Mouse (Mus musculus): ENCODE measurements at regions not wholly inside any gene's neighbourhood (a gene's known extent, or its start where the extent isn't known, plus 50 kb on each side); places are given as distances from the start of the nearest gene placed in this dataset.

- DNase-seq: no peak
Measured at GRCm38 (mm10) chr14:86443921-86444835, 696.9 kb downstream of the Diaph3 start.

- DNase-seq: no peak
Measured at GRCm38 (mm10) chr14:86441895-86442679, 698.9 kb downstream of the Diaph3 start.

GRCm38 (mm10) chr14:86437383-86437782 lies 703.7 kb downstream of the Diaph3 start:
- no peak for DNase-seq

- no peak for DNase-seq
Measured at GRCm38 (mm10) chr14:86435345-86435744, 705.7 kb downstream of the Diaph3 start.

GRCm38 (mm10) chr14:86431215-86431816 lies 709.7 kb downstream of the Diaph3 start:
- no peak for DNase-seq

- no peak for DNase-seq
Measured at GRCm38 (mm10) chr14:86421881-86422280, 719.2 kb downstream of the Diaph3 start.

GRCm38 (mm10) chr14:86419959-86420598 lies 721.0 kb downstream of the Diaph3 start:
- no peak for DNase-seq

GRCm38 (mm10) chr14:86396876-86397275 lies 744.2 kb downstream of the Diaph3 start:
- no peak for DNase-seq

GRCm38 (mm10) chr14:86395951-86396361 lies 745.1 kb downstream of the Diaph3 start:
- DNase-seq: no peak

GRCm38 (mm10) chr14:86395531-86395930 lies 745.5 kb downstream of the Diaph3 start:
- DNase-seq: peak; percentile 9

- DNase-seq: no peak
Measured at GRCm38 (mm10) chr14:86395068-86395467, 746.0 kb downstream of the Diaph3 start.

GRCm38 (mm10) chr14:86385136-86385535 lies 755.9 kb downstream of the Diaph3 start:
- DNase-seq: no peak

GRCm38 (mm10) chr14:86365032-86365431 lies 776.0 kb downstream of the Diaph3 start:
- no peak for DNase-seq

GRCm38 (mm10) chr14:86360423-86361059 lies 780.5 kb downstream of the Diaph3 start:
- DNase-seq: no peak

- no peak for DNase-seq
Measured at GRCm38 (mm10) chr14:86358584-86358983, 782.5 kb downstream of the Diaph3 start.

GRCm38 (mm10) chr14:86350526-86350925 lies 790.5 kb downstream of the Diaph3 start:
- DNase-seq: no peak

- peak; percentile 14 for DNase-seq
Measured at GRCm38 (mm10) chr14:86339007-86339406, 802.0 kb downstream of the Diaph3 start.

- no peak for DNase-seq
Measured at GRCm38 (mm10) chr14:86337052-86337451, 804.0 kb downstream of the Diaph3 start.

- DNase-seq: no peak
Measured at GRCm38 (mm10) chr14:86335284-86335683, 805.8 kb downstream of the Diaph3 start.

GRCm38 (mm10) chr14:86329176-86329575 lies 811.9 kb downstream of the Diaph3 start:
- no peak for DNase-seq

GRCm38 (mm10) chr14:86327646-86328045 lies 813.4 kb downstream of the Diaph3 start:
- no peak for DNase-seq

- DNase-seq: no peak
Measured at GRCm38 (mm10) chr14:86322365-86322764, 818.7 kb downstream of the Diaph3 start.
